Mouse (Mus musculus) heart, embryonic 14.5 days (tissue): ENCODE results near the gene Klkb1. TPM values are rescaled to one million over a fixed set of nuclear protein-coding genes. Genes with fewer than 3 reads are reported as not detected.

Experiments used
- ATAC-seq: fragments of 200-750 bp; cut with Nextera tagmentation; 2 replicates; pipeline ENCODE4 v1.8.0; 2017; ENCODE audit warnings: low read depth, moderate TSS enrichment; ENCODE audit not compliant: insufficient number of reproducible peaks, insufficient read depth, low FRiP score
- H3K27ac ChIP-seq, 2 experiments: fragments of 200-500 bp in 1 of 2; fragments of 300-500 bp in 1 of 2; sonication (generic) in 1 of 2; replicated peaks in 1 of 2; 2 replicates each; pipeline ENCODE4 v1.5.1; 2012 to 2014; ENCODE audit warnings: low read depth in 2 of 2, low read length in 2 of 2, control low read depth in 1 of 2, mild to moderate bottlenecking in 1 of 2, mixed read lengths in 1 of 2; ENCODE audit not compliant: control insufficient read depth in 1 of 2, insufficient read depth in 1 of 2
- H3K27me3 ChIP-seq: fragments of 300-500 bp; sonication (generic); 2 replicates; pipeline ENCODE4 v1.6.1; 2014; ENCODE audit warnings: mild to moderate bottlenecking, low read length, control low read depth; ENCODE audit not compliant: control insufficient read depth, insufficient read depth
- H3K36me3 ChIP-seq: fragments of 300-500 bp; sonication (generic); 2 replicates; pipeline ENCODE4 v1.6.1; 2014; ENCODE audit warnings: mild to moderate bottlenecking, control low read depth, low read length, mixed read lengths; ENCODE audit not compliant: control insufficient read depth, insufficient read depth
- H3K4me1 ChIP-seq, 2 experiments: fragments of 200-500 bp in 1 of 2; fragments of 300-500 bp in 1 of 2; sonication (generic) in 1 of 2; 2 replicates each; pipeline ENCODE4 v1.6.1; 2012 to 2014; ENCODE audit warnings: low read length in 2 of 2, control low read depth in 1 of 2, mixed read lengths in 1 of 2; ENCODE audit not compliant: control insufficient read depth in 2 of 2, insufficient read depth in 2 of 2
- H3K4me2 ChIP-seq: fragments of 300-500 bp; sonication (generic); 2 replicates; pipeline ENCODE4 v1.6.1; 2014; ENCODE audit warnings: mild to moderate bottlenecking, low read length
- H3K4me3 ChIP-seq, 2 experiments: fragments of 200-500 bp in 1 of 2; fragments of 300-500 bp in 1 of 2; sonication (generic) in 1 of 2; 2 replicates each; pipeline ENCODE4 v1.5.1; 2012 to 2014; ENCODE audit warnings: low read length in 2 of 2, mild to moderate bottlenecking in 2 of 2, control low read depth in 1 of 2, low read depth in 1 of 2, moderate library complexity in 1 of 2; ENCODE audit not compliant: control insufficient read depth in 1 of 2, insufficient read depth in 1 of 2
- H3K9ac ChIP-seq: fragments of 300-500 bp; sonication (generic); 2 replicates; pipeline ENCODE4 v1.6.1; 2014; ENCODE audit warnings: mild to moderate bottlenecking, low read length
- H3K9me3 ChIP-seq: fragments of 300-500 bp; sonication (generic); 2 replicates; pipeline ENCODE4 v1.6.1; 2016; ENCODE audit warnings: low read length, control low read depth; ENCODE audit not compliant: control insufficient read depth
- whole genome bisulfite sequencing: fragments of 180-500 bp; shearing (Covaris S2); extraction: QIAGEN DNeasy Blood & Tissue Kit; methylation state at CpG from one replicate; pipeline ENCODE4 v1.1.7; 2014; 5-methylcytosine and 5-hydroxymethylcytosine counted together
- polyA plus RNA-seq: library from polyadenylated mRNA; unstranded; fragments of >200 nt; fragmentation: Nextera tagmentation; extraction: Ambion mirVana; gene quantifications from 2 replicates; pipeline ENCODE4 v1.2.1, GENCODE M21; 2014

Klkb1 gene
- polyA plus RNA-seq, 1 experiment from 2014 or later = not detected

DNA sequence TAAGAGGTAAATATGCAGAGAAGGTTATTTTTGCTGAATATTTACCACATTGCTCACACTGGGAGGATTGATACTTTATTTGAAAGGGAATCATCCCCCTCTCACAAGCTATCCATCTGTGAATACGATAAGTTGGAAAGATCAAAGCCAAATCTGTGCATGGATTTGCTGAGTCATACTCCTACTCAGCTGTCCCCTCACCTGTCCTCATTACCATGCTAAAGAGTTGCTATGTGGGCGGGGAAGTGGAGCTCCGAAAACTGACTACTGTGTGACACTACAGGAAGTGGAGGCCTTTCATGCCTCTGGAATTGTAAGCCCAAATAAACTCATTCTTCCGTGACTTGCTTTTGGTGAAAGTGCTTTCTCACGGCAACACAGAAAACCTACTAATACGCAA is 59.4 kb downstream of the Klkb1 start:
- H3K9me3 ChIP-seq = no peaks in the 10 kb centered on the region
- H3K4me1 ChIP-seq = peaks cover 0 to 3% of the 10 kb centered on the region in 2 experiments; a peak in 1 of 4 replicates
- H3K27me3 ChIP-seq = no peaks in the 10 kb centered on the region
- H3K36me3 ChIP-seq = no peaks in the 10 kb centered on the region
- no peak overlapping the region for H3K27ac ChIP-seq
- ATAC-seq = no peak
- no peak overlapping the region for H3K4me2 ChIP-seq
- no peak overlapping the region for H3K9ac ChIP-seq
- H3K4me3 ChIP-seq = no peak overlapping the region
- 84% methylated on average over 6 of the region's 6 CpGs for WGBS

GRCm38 (mm10) chr8:45233256-45233655 is 61.4 kb downstream of the Klkb1 start:
- Histone ChIP-seq H3K27me3 (no peaks in the 10 kb centered on the region), H3K9me3 (no peaks in the 10 kb centered on the region), H3K4me2 (no peak overlapping the region), H3K4me3 (no peak overlapping the region), H3K27ac (no peak overlapping the region), H3K9ac (no peak overlapping the region), H3K4me1 (peaks cover 0 to 3% of the 10 kb centered on the region in 2 experiments; a peak in 1 of 4 replicates), H3K36me3 (no peaks in the 10 kb centered on the region)
- no peak for ATAC-seq
- 77% methylated on average over 3 of the region's 3 CpGs for WGBS

Other genes starting within 250 kb of the Klkb1 start
- not detected in 2 replicates for gene Mtnr1a, start 225.7 kb downstream of the Klkb1 start, polyA plus RNA-seq
- gene F11, start 32.8 kb downstream of the Klkb1 start, polyA plus RNA-seq = not detected in 2 replicates
- gene Gm45753, start 13.6 kb upstream of the Klkb1 start, polyA plus RNA-seq = not detected in 2 replicates
- 0.76 and 1.1 TPM in 2 replicates for gene Cyp4v3, start 38.4 kb upstream of the Klkb1 start, polyA plus RNA-seq
- 3.6 and 4.2 TPM in 2 replicates for gene Fam149a, start 87.4 kb upstream of the Klkb1 start, polyA plus RNA-seq
- gene Tlr3, start 116.2 kb upstream of the Klkb1 start, polyA plus RNA-seq = 3.0 and 3.3 TPM in 2 replicates
- gene Sorbs2, start 212.9 kb upstream of the Klkb1 start, polyA plus RNA-seq = 476 and 526 TPM in 2 replicates